Mouse (Mus musculus): ENCODE data around the gene Styxl1.

Styxl1 gene

GRCm38 (mm10) chr5:135733071-135733470 lies 45.1 kb downstream of the Styxl1 start:
- in situ Hi-C loops (cut with MboI; ENCODE audit: low pct_unique_long_range_greater_than_20kb in 1 of 2, low sequenced_read_pairs in 2 of 2, unreplicated experiment in 1 of 2): no loop called here

- in situ Hi-C loops (cut with MboI; ENCODE audit: low pct_unique_long_range_greater_than_20kb in 1 of 2, low sequenced_read_pairs in 2 of 2, unreplicated experiment in 1 of 2): no loop called here
These were observed 46.9 kb downstream of the Styxl1 start for GRCm38 (mm10) chr5:135731322-135731721.

GRCm38 (mm10) chr5:135730916-135731315 lies 47.3 kb downstream of the Styxl1 start:
- in situ Hi-C loops (cut with MboI; ENCODE audit: low pct_unique_long_range_greater_than_20kb in 1 of 2, low sequenced_read_pairs in 2 of 2, unreplicated experiment in 1 of 2): no loop called here

GRCm38 (mm10) chr5:135730278-135730677 lies 47.9 kb downstream of the Styxl1 start:
- in situ Hi-C loops (cut with MboI; ENCODE audit: low pct_unique_long_range_greater_than_20kb in 1 of 2, low sequenced_read_pairs in 2 of 2, unreplicated experiment in 1 of 2): no loop called here

- in situ Hi-C loops (cut with MboI; ENCODE audit: low pct_unique_long_range_greater_than_20kb in 1 of 2, low sequenced_read_pairs in 2 of 2, unreplicated experiment in 1 of 2): no loop called here
These were observed 48.8 kb downstream of the Styxl1 start for GRCm38 (mm10) chr5:135729351-135729750.

GRCm38 (mm10) chr5:135728361-135728760 lies 49.8 kb downstream of the Styxl1 start:
- in situ Hi-C loops (cut with MboI; ENCODE audit: low pct_unique_long_range_greater_than_20kb in 1 of 2, low sequenced_read_pairs in 2 of 2, unreplicated experiment in 1 of 2): no loop called here

- in situ Hi-C loops (cut with MboI; ENCODE audit: low pct_unique_long_range_greater_than_20kb in 1 of 2, low sequenced_read_pairs in 2 of 2, unreplicated experiment in 1 of 2): no loop called here
These were observed 50.3 kb downstream of the Styxl1 start for GRCm38 (mm10) chr5:135727871-135728270.

GRCm38 (mm10) chr5:135726641-135727346 lies 51.4 kb downstream of the Styxl1 start:
- in situ Hi-C loops (cut with MboI; ENCODE audit: low pct_unique_long_range_greater_than_20kb in 1 of 2, low sequenced_read_pairs in 2 of 2, unreplicated experiment in 1 of 2): no loop called here

- in situ Hi-C loops (cut with MboI; ENCODE audit: low pct_unique_long_range_greater_than_20kb in 1 of 2, low sequenced_read_pairs in 2 of 2, unreplicated experiment in 1 of 2): no loop called here
These were observed 52.2 kb downstream of the Styxl1 start for GRCm38 (mm10) chr5:135725991-135726390.

- in situ Hi-C loops (cut with MboI; ENCODE audit: low pct_unique_long_range_greater_than_20kb in 1 of 2, low sequenced_read_pairs in 2 of 2, unreplicated experiment in 1 of 2): no loop called here
These were observed 52.8 kb downstream of the Styxl1 start for GRCm38 (mm10) chr5:135725391-135725841.

- in situ Hi-C loops (cut with MboI; ENCODE audit: low pct_unique_long_range_greater_than_20kb in 1 of 2, low sequenced_read_pairs in 2 of 2, unreplicated experiment in 1 of 2): no loop called here
These were observed 53.5 kb downstream of the Styxl1 start for GRCm38 (mm10) chr5:135724536-135725322.

GRCm38 (mm10) chr5:135723165-135723751 lies 54.9 kb downstream of the Styxl1 start:
- in situ Hi-C loops (cut with MboI; ENCODE audit: low pct_unique_long_range_greater_than_20kb in 1 of 2, low sequenced_read_pairs in 2 of 2, unreplicated experiment in 1 of 2): no loop called here

- in situ Hi-C loops (cut with MboI; ENCODE audit: low pct_unique_long_range_greater_than_20kb in 1 of 2, low sequenced_read_pairs in 2 of 2, unreplicated experiment in 1 of 2): no loop called here
These were observed 56.1 kb downstream of the Styxl1 start for GRCm38 (mm10) chr5:135722121-135722520.

GRCm38 (mm10) chr5:135721076-135721475 lies 57.1 kb downstream of the Styxl1 start:
- in situ Hi-C loops (cut with MboI; ENCODE audit: low pct_unique_long_range_greater_than_20kb in 1 of 2, low sequenced_read_pairs in 2 of 2, unreplicated experiment in 1 of 2): no loop called here

GRCm38 (mm10) chr5:135720121-135720520 lies 58.1 kb downstream of the Styxl1 start:
- in situ Hi-C loops (cut with MboI; ENCODE audit: low pct_unique_long_range_greater_than_20kb in 1 of 2, low sequenced_read_pairs in 2 of 2, unreplicated experiment in 1 of 2): no loop called here

GRCm38 (mm10) chr5:135719586-135720120 lies 58.5 kb downstream of the Styxl1 start:
- in situ Hi-C loops (cut with MboI; ENCODE audit: low pct_unique_long_range_greater_than_20kb in 1 of 2, low sequenced_read_pairs in 2 of 2, unreplicated experiment in 1 of 2): no loop called here

GRCm38 (mm10) chr5:135715624-135716023 lies 62.6 kb downstream of the Styxl1 start:
- in situ Hi-C loops (cut with MboI; ENCODE audit: low pct_unique_long_range_greater_than_20kb in 1 of 2, low sequenced_read_pairs in 2 of 2, unreplicated experiment in 1 of 2): no loop called here

- in situ Hi-C loops (cut with MboI; ENCODE audit: low pct_unique_long_range_greater_than_20kb in 1 of 2, low sequenced_read_pairs in 2 of 2, unreplicated experiment in 1 of 2): no loop called here
These were observed 64.6 kb downstream of the Styxl1 start for GRCm38 (mm10) chr5:135713441-135714218.

All from mouse embryonic stem cell (cell line).